Mouse (Mus musculus) heart, postnatal 10 days (tissue): ENCODE measurements at regions not wholly inside any gene's neighbourhood (a gene's known extent, or its start where the extent isn't known, plus 50 kb on each side); places are given as distances from the start of the nearest gene placed in this dataset.

Experiments
- DNase-seq, 2 experiments: peaks; one replicate each; pipeline ENCODE4 v3.0.0; 2021
- intact Hi-C: fragments of 180-260 bp; cut with DNase I; formaldehyde crosslinking; loops from one replicate; pipeline ENCODE4 v1.15.1; 2025

- intact Hi-C loops: no loop called here
- no peak for DNase-seq
Measured at GRCm38 (mm10) chr13:97462110-97462883, 221.4 kb downstream of the Enc1 start.

- intact Hi-C loops: no loop called here
- no peak for DNase-seq
Measured at GRCm38 (mm10) chr13:97461207-97461606, 220.3 kb downstream of the Enc1 start.

- intact Hi-C loops: no loop called here
- DNase-seq: no peak
Measured at GRCm38 (mm10) chr13:97459106-97459505, 218.2 kb downstream of the Enc1 start.

- DNase-seq: no peak
- intact Hi-C loops: no loop called here
Measured at GRCm38 (mm10) chr13:97455961-97456360, 215.1 kb downstream of the Enc1 start.

- intact Hi-C loops: no loop called here
- DNase-seq: no peak
Measured at GRCm38 (mm10) chr13:97454715-97455114, 213.8 kb downstream of the Enc1 start.

- intact Hi-C loops: no loop called here
- no peak for DNase-seq
Measured at GRCm38 (mm10) chr13:97453469-97453868, 212.6 kb downstream of the Enc1 start.

GRCm38 (mm10) chr13:97453090-97453430 lies 212.2 kb downstream of the Enc1 start:
- intact Hi-C loops: no loop called here
- DNase-seq: no peak

- intact Hi-C loops: no loop called here
- no peak for DNase-seq
Measured at GRCm38 (mm10) chr13:97452386-97453089, 211.6 kb downstream of the Enc1 start.

- intact Hi-C loops: no loop called here
- no peak for DNase-seq
Measured at GRCm38 (mm10) chr13:97451276-97451675, 210.4 kb downstream of the Enc1 start.

- DNase-seq: no peak
- intact Hi-C loops: no loop called here
Measured at GRCm38 (mm10) chr13:97448123-97448522, 207.2 kb downstream of the Enc1 start.

- intact Hi-C loops: no loop called here
Measured at GRCm38 (mm10) chr13:97443731-97444428, 203.0 kb downstream of the Enc1 start.

GRCm38 (mm10) chr13:97442806-97443205 lies 201.9 kb downstream of the Enc1 start:
- intact Hi-C loops: no loop called here
- no peak for DNase-seq

More at GRCm38 (mm10) chr13:97443731-97444428, 203.0 kb downstream of the Enc1 start:
- peak; percentile 42 to 54 for DNase-seq

GRCm38 (mm10) chr13:97442283-97442682 lies 201.4 kb downstream of the Enc1 start:
- DNase-seq: peak; percentile 18 to 22
- intact Hi-C loops: no loop called here

- DNase-seq: no peak
- intact Hi-C loops: no loop called here
Measured at GRCm38 (mm10) chr13:97441803-97442202, 200.9 kb downstream of the Enc1 start.

- intact Hi-C loops: loop anchor here (10.0 kb wide), 1 partner anchor 495 kb away; no protein-coding TSS in a partner anchor
- no peak for DNase-seq
Measured at GRCm38 (mm10) chr13:97439216-97439979, 198.5 kb downstream of the Enc1 start.

GRCm38 (mm10) chr13:97438692-97439091 lies 197.8 kb downstream of the Enc1 start:
- intact Hi-C loops: loop anchor here (10.0 kb wide), 1 partner anchor 496 kb away; no protein-coding TSS in a partner anchor
- DNase-seq: no peak

GRCm38 (mm10) chr13:97438277-97438676 lies 197.4 kb downstream of the Enc1 start:
- intact Hi-C loops: loop anchor here (10.0 kb wide), 1 partner anchor 497 kb away; no protein-coding TSS in a partner anchor
- no peak for DNase-seq

GRCm38 (mm10) chr13:97436719-97437350 lies 195.9 kb downstream of the Enc1 start:
- intact Hi-C loops: loop anchor here (10.0 kb wide), 1 partner anchor 498 kb away; no protein-coding TSS in a partner anchor
- DNase-seq: no peak

GRCm38 (mm10) chr13:97435865-97436718 lies 195.2 kb downstream of the Enc1 start:
- intact Hi-C loops: loop anchor here (2.0 to 10.0 kb wide), 2 partner anchors 193 to 499 kb away; no protein-coding TSS in a partner anchor
- DNase-seq: peak; percentile 65 to 80
